Mouse (Mus musculus) MEL (cell line): ENCODE measurements around the gene Pdia3.
"Not testable (repeated sequence)": the region's sequence is repeated elsewhere in the genome, so short reads cannot be mapped to it uniquely, and the experiment has no call there.

Experiments
- CTCF ChIP-seq, 3 experiments: IDR thresholded peaks in 2 of 3; conservative IDR thresholded peaks in 1 of 3; 2 replicates each; pipeline ENCODE4 v1.5.1; 2011 to 2012; ENCODE audit warnings: low read length in 3 of 3, low read depth in 2 of 3, mild to moderate bottlenecking in 2 of 3, improper control_type of control experiment in 1 of 3, inconsistent platforms in 1 of 3, mixed read lengths in 1 of 3, moderate library complexity in 1 of 3; ENCODE audit not compliant: control insufficient read depth in 1 of 3, insufficient read depth in 1 of 3, poor library complexity in 1 of 3, severe bottlenecking in 1 of 3
- EP300 ChIP-seq, 2 experiments: IDR thresholded peaks; 2 replicates each; pipeline ENCODE4 v1.6.1; 2011; ENCODE audit warnings: improper control_type of control experiment in 2 of 2, low read length in 2 of 2, low read depth in 1 of 2, mild to moderate bottlenecking in 1 of 2
- ETS1 ChIP-seq: IDR thresholded peaks from 2 replicates; pipeline ENCODE4 v1.6.1; 2012; ENCODE audit warnings: low read depth, mild to moderate bottlenecking, inconsistent platforms, low read length, improper control_type of control experiment, moderate library complexity
- JUND ChIP-seq: IDR thresholded peaks from 2 replicates; pipeline ENCODE4 v1.6.1; 2011; ENCODE audit warnings: low read depth, mild to moderate bottlenecking, improper control_type of control experiment, low read length
- MAFK ChIP-seq: IDR thresholded peaks from 2 replicates; pipeline ENCODE4 v1.6.1; 2011; ENCODE audit warnings: low read depth, mild to moderate bottlenecking, low read length, improper control_type of control experiment, borderline replicate concordance
- MAZ ChIP-seq: IDR thresholded peaks from 2 replicates; pipeline ENCODE4 v1.6.1; 2012; ENCODE audit warnings: low read depth, mild to moderate bottlenecking, inconsistent platforms, low read length, improper control_type of control experiment
- POLR2A ChIP-seq, 2 experiments: IDR thresholded peaks; 2 replicates each; pipeline ENCODE4 v1.6.1; 2011 to 2012; ENCODE audit warnings: low read length in 2 of 2, mild to moderate bottlenecking in 2 of 2, control low read depth in 1 of 2, improper control_type of control experiment in 1 of 2, low read depth in 1 of 2, moderate library complexity in 1 of 2; ENCODE audit not compliant: control insufficient read depth in 1 of 2, insufficient read depth in 1 of 2, poor library complexity in 1 of 2
- TBP ChIP-seq: IDR thresholded peaks from 2 replicates; pipeline ENCODE4 v1.8.0; 2011; ENCODE audit warnings: low read depth, low read length, improper control_type of control experiment
- USF1 ChIP-seq: IDR thresholded peaks from 2 replicates; pipeline ENCODE4 v1.6.1; 2014; ENCODE audit warnings: low read depth, mild to moderate bottlenecking, inconsistent platforms, low read length, improper control_type of control experiment, moderate library complexity
- ZMIZ1 ChIP-seq: IDR thresholded peaks from 2 replicates; pipeline ENCODE4 v1.6.1; 2012; ENCODE audit warnings: low read depth, mild to moderate bottlenecking, inconsistent platforms, low read length, improper control_type of control experiment, moderate library complexity

- TF ChIP-seq CTCF (IDR thresholded peaks at IDR 0.05 in 2 of 3, conservative IDR thresholded peaks at IDR 0.05 in 1 of 3; ENCODE audit: control insufficient read depth in 1 of 3, insufficient read depth in 1 of 3, low read depth in 2 of 3, low read length in 3 of 3, poor library complexity in 1 of 3, severe bottlenecking in 1 of 3); POLR2A (IDR thresholded peaks at IDR 0.05; ENCODE audit: control insufficient read depth in 1 of 2, insufficient read depth in 1 of 2, low read depth in 1 of 2, low read length in 2 of 2, poor library complexity in 1 of 2); EP300 (IDR thresholded peaks at IDR 0.05; ENCODE audit: low read depth in 1 of 2, low read length in 2 of 2); ZMIZ1; MAZ; MAFK; JUND; ETS1; USF1; TBP: not testable (repeated sequence)
Measured at GRCm38 (mm10) chr2:121475306-121475705, 61.7 kb downstream of the Pdia3 start.
